Mouse (Mus musculus) spleen, embryonic (tissue): ENCODE data around the gene Jag2.

Experiments
- CTCF ChIA-PET: fragments of 350-600 bp; sonication (Branson Sonifier 250); formaldehyde crosslinking; loops from one replicate; lab custom pipeline; 2022; lab: Charles Lee

The Jag2 gene

DNA sequence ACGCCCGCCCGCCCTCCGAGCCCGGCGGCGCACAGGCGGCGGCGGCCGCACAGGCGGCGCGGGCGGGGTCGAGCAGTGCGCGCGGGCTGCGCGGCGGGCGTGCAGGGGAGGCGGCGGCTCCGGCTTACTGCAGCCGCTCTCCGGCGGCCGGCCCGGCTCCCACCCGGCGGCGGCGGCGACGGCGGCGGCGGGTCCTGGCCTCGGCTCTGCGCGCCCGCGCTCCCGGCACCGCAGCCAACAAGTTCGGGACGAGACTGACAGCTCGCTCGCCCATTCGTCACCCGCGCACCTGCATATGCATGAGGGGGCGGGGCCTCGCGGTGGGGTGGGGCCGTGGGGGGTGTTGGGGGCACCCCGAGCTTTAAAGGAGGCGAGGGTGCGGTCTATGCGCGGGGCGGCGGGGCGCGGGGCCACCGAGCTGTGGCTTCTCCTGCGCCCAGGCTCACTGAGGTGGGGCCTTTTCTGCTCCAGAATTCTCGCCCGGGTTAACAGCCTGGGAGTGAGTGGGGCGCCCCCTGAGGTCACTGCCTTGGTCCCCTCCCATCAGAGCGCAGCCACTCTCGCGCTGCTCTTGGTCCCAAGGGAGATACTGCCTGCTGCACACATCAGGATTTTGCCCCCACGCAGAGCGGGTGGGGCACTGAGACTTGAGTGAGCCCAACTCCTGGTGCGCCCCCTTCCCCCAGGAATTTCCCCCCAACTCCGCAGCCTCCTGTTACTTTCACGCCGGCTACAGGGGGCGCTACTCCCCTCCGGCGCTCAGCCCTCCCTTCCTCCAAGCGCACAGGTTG is at the start of gene Jag2:
Gene Jag2 (minus strand): TSS at position 215 of the 791 bp plus-strand sequence.
- CTCF ChIA-PET, result no interaction called here

DNA sequence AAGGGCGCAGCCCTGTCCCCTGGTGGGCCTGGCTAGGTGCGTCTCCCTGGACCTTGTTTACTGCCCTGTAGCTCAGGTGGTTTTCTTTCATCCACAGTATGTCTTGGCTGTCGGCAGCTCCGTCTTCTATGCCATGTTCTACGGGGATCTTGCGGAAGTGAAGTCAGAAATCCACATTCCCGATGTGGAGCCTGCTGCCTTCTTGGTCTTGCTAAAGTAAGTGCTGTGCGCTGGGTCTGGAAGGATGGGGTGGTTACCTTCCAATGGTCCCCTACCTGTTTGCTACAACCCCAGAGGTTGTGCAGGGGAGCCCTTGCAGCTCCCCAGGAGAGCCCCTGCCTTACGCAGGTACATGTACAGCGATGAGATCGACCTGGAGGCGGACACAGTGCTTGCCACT is 47.6 kb upstream of the Jag2 start:
- CTCF ChIA-PET, result interaction anchor here (0.6 kb wide), 1 partner anchor 31 kb away, joined by 5 read pairs; no protein-coding TSS in a partner anchor

DNA sequence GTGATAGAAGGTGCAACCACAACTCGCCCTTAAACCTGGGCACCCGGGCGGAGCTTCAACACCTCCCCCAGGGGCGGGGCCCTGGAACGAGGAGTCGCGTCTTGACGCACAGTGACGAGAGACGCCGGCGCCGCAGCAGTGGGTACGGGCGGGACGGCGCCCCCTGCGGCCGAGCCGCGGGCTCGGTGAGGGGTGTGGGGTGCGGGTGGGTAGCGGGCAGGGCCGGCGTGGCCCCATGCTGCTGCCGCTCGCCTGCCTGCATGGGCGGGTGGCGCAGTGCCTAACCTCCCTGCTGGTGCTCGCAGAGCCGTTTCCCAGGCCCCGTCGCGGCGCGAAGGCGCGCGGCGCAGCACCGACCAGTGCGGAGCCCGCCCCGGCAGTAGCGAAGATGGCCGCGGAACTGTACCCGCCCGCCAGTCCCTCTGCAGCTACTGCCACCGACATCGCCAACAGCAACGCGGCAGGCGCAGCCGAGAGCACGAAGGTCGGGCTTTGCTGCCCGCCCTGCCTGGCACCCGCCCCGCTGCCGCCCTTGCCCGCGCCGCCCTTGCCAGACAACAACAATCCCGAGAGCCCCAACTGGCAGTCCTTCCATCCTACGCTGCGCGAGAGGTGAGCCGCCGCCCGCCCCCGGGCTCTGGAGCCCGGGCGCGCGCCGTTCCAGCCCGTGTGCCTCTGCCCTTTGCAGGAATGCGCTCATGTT is 46.9 kb upstream of the Jag2 start, which contains the start of gene Btbd6:
Gene Btbd6 (plus strand): TSS at position 112 of the 703 bp plus-strand sequence.
- CTCF ChIA-PET, result interaction anchor here (0.6 to 0.9 kb wide), 3 partner anchors 11 to 32 kb away, joined by 3 to 5 read pairs (median 4); no protein-coding TSS in a partner anchor

DNA sequence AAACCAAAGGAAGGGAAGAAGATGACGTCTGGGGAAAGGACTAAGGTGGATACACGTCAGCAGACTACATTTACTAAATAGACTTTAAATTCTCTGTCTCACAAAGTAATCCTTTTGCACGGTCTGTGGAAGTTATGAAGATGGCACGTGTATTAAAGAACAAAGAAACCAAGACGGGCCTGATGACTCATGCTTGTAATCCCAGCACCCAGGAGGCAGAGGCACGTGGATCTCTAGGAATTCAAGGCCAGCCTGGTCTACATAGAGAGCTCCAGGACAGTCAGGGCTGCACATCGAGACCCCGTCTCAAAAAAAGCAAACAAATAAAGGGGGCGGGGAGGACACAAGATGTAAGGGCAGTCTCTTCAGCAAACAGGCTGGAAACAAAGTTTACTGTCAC is 45.2 kb upstream of the Jag2 start:
- CTCF ChIA-PET, result no interaction called here

DNA sequence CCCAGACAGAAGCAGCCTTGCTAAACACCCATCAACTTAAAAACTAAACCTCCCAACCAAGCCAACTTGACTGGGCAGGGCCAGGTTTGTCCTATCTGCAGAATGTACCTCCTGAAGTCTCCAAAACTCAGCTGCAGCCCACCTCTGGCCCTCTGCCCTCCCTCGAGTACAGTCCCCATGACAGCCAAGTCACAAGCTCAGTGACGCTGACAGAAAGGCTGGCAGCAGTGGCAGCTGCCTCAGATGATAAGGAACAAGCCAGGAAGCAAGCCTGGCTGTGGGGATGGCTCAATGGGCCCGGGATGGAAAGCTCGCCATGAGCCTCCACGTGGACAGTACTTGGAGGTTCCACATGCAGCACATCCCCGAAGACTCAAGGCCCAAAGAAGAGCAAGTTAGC is 40.0 kb upstream of the Jag2 start:
- CTCF ChIA-PET, result interaction anchor here (0.6 kb wide), 2 partner anchors 29 to 153 kb away, joined by 3 read pairs; no protein-coding TSS in a partner anchor

DNA sequence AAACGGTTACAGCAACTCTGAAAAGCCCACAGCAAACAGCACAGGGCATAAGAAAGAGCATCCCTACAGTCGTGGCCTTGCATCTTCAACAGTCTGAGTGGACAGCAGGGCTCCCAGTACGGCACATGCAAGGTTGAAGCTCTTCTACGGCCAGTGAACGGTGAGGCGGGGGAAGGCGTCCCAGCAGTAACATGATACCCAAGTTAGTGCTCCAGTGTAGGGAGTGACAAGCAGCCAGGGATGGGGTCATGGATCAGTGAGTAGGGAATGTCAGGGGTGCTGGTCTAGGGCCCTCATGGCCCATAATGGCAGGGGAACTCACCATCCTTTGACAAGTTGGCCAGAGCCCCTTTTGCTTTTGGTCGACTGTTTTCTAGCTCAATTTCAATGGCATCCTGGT is 39.4 kb upstream of the Jag2 start:
- CTCF ChIA-PET, result interaction anchor here (1.2 kb wide), 1 partner anchor 9 kb away, joined by 3 read pairs; no protein-coding TSS in a partner anchor

DNA sequence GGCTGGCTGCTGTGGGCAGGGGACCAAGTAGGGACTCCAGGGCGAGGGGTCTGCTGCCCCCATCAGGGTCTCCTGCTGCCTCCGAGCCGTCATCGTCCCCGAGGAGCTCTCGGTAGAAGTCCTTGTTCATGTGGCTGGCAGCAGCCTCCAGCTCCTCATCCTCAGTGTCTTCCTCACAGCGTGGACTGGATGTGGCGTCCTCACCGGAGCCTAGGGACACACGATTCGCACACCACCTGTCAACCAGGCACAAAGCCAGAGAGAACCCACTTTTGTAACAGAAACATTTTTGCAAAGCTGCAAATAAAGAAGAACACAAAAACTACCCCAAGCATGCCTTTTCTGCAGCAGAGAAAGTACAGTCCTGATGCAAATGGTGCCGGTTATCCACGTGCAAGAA is 36.2 kb upstream of the Jag2 start:
- CTCF ChIA-PET, result no interaction called here

DNA sequence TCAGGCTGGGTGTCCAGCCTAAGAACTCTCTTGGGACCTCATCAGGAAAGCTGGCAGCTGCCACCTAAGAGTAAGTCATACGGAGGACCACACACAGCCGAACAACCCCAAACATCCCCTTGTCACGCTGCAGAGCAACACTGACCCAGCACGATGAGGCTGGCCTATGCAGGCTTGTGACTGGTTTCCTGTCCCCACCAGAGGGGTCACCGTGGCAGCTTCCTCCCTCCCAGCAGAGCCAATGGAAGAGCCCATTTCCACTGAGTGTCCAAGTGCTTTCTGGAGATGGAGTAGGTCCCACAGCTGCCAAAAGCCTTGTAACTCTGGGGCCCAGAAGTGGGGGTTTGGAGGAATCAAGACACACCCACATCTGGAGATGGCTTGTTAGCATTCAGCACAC is 32.3 kb upstream of the Jag2 start:
- CTCF ChIA-PET, result no interaction called here

DNA sequence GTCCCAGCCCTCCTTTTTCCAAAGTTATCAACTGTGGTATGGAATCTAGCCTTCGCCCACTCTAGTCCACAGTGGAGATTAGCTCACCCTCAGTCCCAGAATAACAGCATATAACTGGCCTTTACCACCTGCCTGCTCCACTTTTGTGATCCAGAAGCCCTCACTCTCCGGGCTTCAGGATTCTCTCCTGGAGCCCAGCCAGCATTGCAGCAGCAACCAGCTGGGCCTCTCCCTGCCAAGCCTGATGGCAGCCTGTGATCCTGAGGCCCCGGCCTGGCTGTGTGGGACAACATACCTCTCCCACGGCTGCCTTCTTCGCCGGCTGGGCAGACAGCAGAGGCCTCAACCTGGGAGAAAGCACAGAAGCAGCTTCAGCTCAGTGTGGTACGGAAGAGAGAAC is 31.9 kb upstream of the Jag2 start:
- CTCF ChIA-PET, result no interaction called here

DNA sequence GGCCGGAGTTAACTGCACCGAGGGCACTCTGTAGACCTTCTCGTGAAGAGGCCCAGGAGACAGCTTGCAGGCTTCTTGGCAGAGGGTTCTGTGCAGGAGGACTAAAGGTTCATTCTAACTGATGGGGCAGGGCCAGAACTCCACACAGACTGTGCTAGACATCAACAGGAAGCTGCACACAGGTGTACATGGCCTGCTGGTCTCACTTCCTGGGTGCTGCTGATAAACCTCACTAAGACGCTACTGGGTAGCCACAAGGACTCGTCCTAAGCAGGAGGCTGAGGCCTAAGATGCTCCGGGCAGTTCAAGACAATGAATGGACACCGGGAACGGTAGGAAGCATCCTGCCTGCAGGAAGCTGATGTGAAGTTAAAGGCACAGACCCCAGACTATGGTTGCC is 29.8 kb upstream of the Jag2 start:
- CTCF ChIA-PET, result interaction anchor here (0.7 kb wide), 1 partner anchor 9 kb away, joined by 3 read pairs; no protein-coding TSS in a partner anchor

DNA sequence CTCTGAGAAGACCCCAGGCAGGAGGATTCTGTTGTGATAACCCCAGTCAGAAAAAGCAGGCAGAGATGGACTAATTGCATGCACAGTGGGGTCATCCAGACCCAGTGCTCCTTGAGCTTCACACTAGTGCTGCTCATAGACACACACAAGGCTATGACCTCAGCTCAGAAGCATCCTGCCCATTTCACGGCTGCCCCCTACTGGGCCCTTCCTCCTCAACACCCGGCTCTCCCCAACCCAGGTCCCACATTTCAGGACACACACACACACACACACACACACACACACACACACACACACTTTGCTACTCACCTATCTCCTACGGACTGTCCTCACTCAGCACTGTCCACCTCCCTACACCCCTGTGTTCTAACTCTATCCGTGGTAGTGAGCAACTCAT is 28.7 kb upstream of the Jag2 start:
- CTCF ChIA-PET, result no interaction called here

DNA sequence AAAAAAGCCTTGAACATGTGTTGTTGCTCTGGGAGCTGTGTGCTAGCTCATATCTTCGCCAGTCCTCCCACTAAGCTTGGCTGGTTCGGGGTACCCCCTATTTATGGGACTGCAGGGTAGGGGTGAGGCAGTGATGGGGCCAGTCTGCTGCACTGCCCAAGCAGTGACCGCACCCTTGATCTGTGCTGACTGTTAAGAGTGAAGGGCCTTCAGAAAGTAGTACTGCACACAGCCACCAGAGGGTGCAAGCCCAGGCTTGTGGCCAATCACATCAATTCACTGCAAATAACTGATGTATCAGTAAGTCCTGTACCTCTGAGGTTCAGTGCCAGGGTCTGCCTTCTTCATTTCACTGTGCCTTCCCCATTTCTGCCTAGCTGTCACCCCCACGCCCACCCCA is 26.2 kb upstream of the Jag2 start:
- CTCF ChIA-PET, result interaction anchor here (0.6 kb wide), 1 partner anchor 1487 kb away, joined by 3 read pairs; no protein-coding TSS in a partner anchor

DNA sequence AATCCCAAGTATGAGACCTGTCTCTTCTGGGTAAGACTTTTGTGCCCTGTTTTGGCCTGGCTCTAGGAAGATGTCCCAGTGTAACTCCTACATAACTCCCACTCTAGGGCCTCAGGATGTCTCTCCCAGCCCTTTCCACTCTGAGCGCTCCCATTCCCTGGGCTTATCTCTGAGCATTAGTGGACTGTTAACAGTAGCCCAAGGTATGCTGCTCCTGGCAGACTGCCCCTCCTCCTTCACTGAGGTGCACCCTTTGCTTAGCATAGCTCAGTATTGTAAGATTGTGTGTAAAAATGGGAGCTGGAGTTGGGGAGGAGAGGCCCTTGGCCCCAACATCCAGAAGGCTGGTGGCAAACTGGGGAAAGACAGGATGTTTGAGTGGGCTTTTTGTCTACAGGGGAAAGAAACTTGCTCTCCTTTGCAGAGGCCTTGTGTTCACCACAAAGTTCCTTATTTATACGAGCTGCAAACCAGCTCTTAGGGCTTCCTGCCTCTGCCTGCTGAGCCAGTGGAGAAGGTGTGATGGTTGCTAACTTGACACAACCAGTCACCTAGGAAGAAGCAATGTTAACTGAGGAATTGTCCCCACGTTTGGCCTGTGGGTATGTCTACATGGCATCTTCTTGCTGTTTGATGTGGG is 23.5 kb upstream of the Jag2 start:
- CTCF ChIA-PET, result no interaction called here

DNA sequence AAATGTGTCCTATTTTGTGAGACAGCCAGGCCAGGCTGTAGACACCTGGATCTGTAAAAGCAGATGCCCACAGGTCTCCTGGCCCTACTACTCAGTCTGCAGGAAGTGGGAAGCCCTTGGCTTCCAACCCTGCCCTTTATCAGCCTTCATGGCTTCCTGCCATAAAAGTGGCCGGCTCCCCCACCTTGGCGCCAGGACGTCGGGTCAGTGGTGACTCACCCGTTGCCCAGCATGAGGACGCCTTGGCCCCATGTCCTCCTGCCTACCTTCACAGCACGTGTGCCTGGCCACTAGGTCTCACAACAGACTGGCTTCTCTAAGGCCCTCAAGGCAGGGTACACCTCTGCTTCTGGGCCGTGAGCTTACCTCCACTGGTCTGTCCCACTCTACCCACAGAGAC is 22.9 kb upstream of the Jag2 start:
- CTCF ChIA-PET, result no interaction called here

DNA sequence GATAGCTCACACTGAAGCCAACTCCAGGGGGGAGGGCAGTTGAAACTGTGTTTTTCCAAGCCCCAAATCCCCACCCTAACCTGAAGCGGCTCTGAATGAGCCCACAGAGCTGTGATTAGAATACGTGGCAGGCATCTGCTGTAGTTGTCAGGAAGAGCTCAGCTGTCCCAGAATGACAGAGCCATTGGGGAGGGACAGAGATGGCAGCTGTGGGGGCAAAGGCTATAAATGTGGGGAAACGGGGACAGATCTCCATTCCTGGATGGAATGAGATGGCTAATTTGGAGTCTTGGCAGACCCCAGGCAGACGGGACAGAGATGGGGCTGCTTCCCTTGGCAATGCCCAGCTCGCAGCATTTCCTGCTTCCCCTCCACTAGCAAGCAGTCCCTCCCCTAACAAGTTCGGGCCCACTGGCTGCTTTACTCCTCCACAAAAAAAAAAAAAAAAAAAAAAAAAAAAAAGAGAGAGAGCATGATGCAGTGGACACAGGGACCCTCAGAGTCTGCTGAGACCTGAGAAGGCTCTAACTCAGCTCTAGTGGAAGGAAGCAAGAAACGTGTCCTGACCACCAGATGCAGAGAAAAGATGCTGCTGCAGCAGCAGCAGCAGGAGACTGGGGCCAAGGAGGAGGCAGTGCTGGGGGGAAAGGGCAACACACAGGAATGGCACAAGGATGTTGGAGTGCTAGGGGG is 21.7 kb upstream of the Jag2 start:
- CTCF ChIA-PET, result no interaction called here

DNA sequence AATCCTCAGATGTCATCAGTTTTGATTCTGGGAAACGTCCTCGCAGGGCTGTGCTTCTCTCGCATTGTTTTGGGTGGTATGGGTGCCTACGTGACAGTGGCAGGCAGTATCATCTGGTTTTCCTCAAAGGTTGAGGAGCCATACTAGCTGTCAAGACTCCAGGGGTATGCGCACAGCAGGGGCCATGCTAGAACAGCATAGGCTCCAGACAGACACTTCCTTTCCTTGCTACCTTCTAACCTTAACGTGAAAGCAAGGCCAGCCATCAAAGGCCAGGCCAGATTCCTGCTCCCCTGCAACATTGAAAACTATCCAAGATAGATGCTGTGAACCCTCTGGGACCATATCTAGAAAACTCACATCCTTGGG is 21.2 kb upstream of the Jag2 start:
- CTCF ChIA-PET, result no interaction called here

DNA sequence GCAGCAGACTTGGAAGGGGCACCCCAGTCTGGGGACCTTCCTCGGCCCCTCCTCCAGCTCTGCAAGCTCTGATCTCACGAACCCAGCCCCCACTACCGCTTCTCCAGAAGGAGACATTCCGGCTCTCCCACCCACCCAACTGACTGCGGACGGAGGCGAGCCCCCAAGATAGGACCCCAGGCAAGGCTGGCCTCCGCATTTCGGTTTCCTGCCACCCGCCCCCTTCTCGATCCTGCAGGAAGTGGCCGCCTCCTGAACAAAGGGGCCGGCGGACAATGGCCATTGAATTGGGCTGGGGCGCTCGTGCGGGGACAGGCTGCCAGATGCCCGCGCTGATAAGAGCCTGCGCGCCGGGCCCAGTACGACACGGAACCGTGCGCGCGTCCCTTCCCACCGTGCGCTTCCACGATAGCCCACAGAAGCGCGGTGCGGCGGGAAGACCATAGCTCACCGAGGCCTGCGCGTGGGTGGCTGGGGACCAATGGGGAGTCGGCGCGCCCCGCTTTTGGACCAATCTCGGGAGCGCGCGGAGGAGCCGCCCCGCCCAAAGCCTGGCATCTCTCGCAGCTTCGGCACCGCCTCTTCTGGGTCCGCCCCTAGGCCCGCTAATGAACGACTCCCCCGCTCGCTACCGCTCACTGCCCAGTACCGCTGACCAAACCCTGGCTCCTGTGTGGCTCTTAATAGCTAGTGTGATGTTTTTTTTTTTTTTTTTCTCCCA is 20.6 kb upstream of the Jag2 start:
- CTCF ChIA-PET, result no interaction called here

DNA sequence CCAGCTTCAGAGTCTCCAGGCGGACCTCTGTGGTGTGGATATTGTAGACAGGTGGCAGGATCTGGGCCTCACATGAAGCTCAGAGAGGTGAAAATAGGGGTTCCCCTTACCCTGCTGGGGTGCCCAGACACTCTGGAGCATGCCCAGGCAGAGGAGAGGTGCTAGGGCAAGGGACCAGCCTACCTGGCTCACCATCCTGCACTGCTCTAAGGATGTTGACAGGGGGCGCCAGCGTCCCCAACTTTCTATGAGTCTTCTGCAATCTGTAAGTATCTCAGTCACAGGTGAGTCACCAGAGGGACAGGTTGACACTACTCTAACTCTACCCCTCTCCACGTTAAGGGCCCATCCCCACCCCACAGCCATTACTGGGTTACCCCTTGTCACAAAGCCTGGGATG is 17.7 kb upstream of the Jag2 start:
- CTCF ChIA-PET, result interaction anchor here (0.7 to 1.1 kb wide), 3 partner anchors 28 to 363 kb away, joined by 3 read pairs; no protein-coding TSS in a partner anchor

DNA sequence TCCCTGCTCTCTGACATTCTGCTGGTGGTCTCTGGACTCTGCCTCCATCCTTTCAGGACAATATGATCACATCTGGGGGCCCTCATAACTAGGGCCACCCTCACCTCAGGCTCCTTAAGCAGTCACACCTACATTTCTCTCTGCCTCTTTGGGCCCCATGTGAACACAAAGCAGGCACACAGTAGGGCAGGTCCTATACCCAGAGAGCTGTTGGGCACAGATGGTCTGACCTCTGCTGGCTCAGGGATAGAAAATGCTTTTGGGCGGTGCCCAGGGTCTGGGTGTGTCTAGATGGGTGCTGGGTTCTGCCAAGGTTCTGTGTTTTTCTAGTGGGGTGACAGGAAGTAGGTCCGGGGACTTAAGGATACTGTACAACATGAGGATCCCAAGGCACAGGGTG is 14.1 kb upstream of the Jag2 start:
- CTCF ChIA-PET, result no interaction called here

DNA sequence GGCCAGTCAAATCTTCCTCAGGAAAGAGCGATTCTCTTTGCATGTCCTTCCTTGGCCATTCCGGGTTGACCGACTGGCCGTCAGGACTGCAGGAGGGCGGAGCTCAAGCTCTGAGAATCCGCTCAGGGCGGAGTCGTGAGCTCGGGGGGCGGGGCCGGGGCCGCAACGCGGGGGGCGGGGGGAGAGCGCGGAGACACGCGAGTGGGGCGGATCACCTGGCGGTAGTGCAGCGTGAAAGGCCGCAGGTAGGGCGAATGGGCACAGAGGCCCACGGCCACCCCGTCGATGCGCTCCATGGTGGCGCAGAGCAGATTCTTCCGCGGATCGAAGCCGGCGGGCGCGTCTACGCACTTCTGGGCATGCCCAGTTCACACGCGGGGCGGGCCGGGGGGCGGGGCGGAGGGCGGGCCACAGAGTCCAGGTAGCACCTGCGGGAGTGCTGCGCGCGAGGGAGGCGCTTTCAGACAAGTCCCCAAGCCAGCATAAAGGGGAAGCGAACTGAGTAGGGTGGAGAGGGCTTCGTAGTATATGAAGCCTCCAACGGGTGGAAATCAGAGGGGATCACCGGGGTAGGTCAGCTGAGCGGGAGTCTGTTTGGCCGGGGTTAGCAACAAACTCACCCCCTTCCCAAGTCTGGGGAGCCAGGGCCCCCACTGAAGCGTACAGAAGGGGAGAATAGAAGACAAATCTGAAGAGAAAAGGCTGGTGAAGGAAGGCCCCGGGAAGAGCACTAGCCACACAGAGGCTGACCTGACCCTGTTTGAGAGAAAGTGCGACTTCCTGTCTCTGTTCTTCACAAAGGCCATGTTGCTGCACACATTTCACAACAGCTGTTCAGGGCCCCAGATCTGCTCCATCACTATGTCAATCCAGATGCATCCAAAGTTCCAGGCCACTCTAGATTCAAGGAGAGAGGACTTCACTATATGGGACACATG is 12.5 kb upstream of the Jag2 start, which contains the start of gene Nudt14:
Gene Nudt14 (minus strand): TSS at position 349 of the 938 bp plus-strand sequence.
- CTCF ChIA-PET, result interaction anchor here (0.7 kb wide), 1 partner anchor 59 kb away, joined by 3 read pairs; no protein-coding TSS in a partner anchor
